Mouse (Mus musculus) spleen, adult 2 months (tissue): ENCODE results near the gene Snx33.

Experiments
- CTCF ChIP-seq: fragments of 200-500 bp; IDR thresholded peaks from 2 replicates; pipeline ENCODE4 v1.5.1; 2011; ENCODE audit warnings: mild to moderate bottlenecking, inconsistent platforms; ENCODE audit not compliant: insufficient read depth, insufficient read length, insufficient replicate concordance; ENCODE audit errors: extremely low read depth
- POLR2A ChIP-seq: fragments of 200-500 bp; IDR thresholded peaks from 2 replicates; pipeline ENCODE4 v1.6.1; 2011; ENCODE audit warnings: low read depth, low read length, inconsistent platforms

GRCm38 (mm10) chr9:56881539-56882082, 46.6 kb downstream of the Snx33 start:
- TF ChIP-seq CTCF: no peak
- TF ChIP-seq POLR2A: no peak
